Mouse (Mus musculus): ENCODE data around the gene Mllt3. TPM values are rescaled to one million over a fixed set of nuclear protein-coding genes. Genes with fewer than 3 reads are reported as not detected.

The Mllt3 gene
- polyA plus RNA-seq, 1 experiment from 2014 or later, result 67.6 TPM

DNA sequence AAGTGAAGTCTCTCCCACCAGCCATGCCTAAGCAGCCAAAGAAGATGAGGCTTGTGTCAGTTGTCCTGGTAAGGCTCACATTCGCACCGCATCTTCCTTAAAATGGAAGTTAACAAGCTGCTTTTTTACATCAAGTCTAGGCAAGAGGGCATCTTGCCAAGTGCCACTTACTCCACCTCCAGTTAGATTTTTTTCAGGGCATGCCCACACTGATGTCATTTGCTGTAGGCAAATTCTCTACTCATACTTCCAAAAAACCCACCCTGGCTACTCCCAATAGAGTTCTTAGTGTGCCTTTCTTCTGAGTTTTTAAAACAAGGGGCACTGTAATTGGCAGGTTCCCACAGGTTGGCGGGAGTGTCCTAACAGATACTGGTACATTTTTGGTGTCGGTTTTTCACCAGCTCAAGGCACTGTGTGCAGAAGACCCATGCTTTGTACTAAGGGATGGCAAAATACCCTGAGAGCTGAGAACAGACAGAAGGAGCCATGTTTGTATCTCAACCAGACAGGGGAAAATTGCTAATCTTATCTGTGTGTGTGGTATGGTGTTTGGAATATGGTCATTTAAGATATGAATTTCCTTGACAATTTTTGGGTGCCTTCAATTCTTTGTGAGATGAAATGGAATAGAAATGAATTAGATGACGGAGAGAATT, 282.2 kb downstream of the Mllt3 start:
- 82% methylated on average over 5 of the region's 5 CpGs for WGBS (ENCODE audit: insufficient replicate concordance)
- no peaks in the 10 kb centered on the region for H3K36me3 ChIP-seq (ENCODE audit: control insufficient read depth, insufficient read depth, low read length)
- H3K4me2 ChIP-seq, result no peak overlapping the region
- no peak overlapping the region for H3K9ac ChIP-seq (ENCODE audit: low read depth, low read length)
- H3K27me3 ChIP-seq (ENCODE audit: control insufficient read depth, insufficient read depth, low read length), result no peaks in the 10 kb centered on the region
- no peaks in the 10 kb centered on the region for H3K4me1 ChIP-seq (ENCODE audit: control insufficient read depth, insufficient read depth, low read length)
- no peak overlapping the region for H3K4me3 ChIP-seq (ENCODE audit: low read depth, low read length)
- no peak for ATAC-seq (replicated peaks; ENCODE audit: insufficient number of reproducible peaks, low FRiP score, low TSS enrichment)
- H3K27ac ChIP-seq (ENCODE audit: low read depth, low read length), result no peak overlapping the region
- H3K9me3 ChIP-seq (replicated peaks; ENCODE audit: control insufficient read depth, low read length), result no peaks in the 10 kb centered on the region

DNA sequence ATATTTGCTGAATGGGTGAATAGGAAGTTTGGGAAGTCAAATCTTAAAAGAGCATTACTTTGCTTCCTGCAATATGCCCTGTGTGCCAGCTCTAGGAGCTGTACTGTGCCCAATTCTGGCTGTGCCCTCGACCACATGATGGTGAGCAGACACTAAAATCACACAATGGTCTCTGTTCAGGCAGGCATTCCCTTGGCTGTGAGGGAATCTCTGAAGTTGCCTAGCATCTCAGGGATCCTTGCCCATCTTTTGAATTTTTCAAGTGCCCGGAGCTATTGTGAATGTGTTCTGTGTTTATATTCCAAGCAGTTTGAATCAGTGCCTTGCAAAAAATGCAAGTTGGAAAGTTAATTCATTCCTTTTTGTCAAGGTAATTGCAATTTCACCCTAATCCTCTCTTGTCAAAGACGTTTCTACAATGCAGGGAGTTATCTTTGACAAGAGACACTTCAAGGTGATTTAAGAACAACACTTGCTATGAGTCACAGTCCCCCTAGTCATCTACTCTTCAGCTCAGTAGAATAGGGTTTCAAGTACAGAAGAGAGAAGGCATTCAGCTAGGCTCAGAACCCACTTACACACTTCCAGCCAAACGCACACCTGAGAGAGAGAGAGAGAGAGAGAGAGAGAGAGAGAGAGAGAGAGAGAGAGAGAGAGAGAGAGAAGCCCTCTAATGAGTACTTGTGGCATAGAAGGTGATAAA, 283.5 kb downstream of the Mllt3 start:
- no peak overlapping the region for H3K4me2 ChIP-seq
- no peaks in the 10 kb centered on the region for H3K27me3 ChIP-seq (ENCODE audit: control insufficient read depth, insufficient read depth, low read length)
- no peak for ATAC-seq (replicated peaks; ENCODE audit: insufficient number of reproducible peaks, low FRiP score, low TSS enrichment)
- 46% methylated on average over 4 of the region's 4 CpGs for WGBS (ENCODE audit: insufficient replicate concordance)
- no peak overlapping the region for H3K9ac ChIP-seq (ENCODE audit: low read depth, low read length)
- no peak overlapping the region for H3K27ac ChIP-seq (ENCODE audit: low read depth, low read length)
- H3K4me1 ChIP-seq (ENCODE audit: control insufficient read depth, insufficient read depth, low read length), result no peaks in the 10 kb centered on the region
- H3K36me3 ChIP-seq (ENCODE audit: control insufficient read depth, insufficient read depth, low read length), result no peaks in the 10 kb centered on the region
- H3K9me3 ChIP-seq (replicated peaks; ENCODE audit: control insufficient read depth, low read length), result no peaks in the 10 kb centered on the region
- no peak overlapping the region for H3K4me3 ChIP-seq (ENCODE audit: low read depth, low read length)

DNA sequence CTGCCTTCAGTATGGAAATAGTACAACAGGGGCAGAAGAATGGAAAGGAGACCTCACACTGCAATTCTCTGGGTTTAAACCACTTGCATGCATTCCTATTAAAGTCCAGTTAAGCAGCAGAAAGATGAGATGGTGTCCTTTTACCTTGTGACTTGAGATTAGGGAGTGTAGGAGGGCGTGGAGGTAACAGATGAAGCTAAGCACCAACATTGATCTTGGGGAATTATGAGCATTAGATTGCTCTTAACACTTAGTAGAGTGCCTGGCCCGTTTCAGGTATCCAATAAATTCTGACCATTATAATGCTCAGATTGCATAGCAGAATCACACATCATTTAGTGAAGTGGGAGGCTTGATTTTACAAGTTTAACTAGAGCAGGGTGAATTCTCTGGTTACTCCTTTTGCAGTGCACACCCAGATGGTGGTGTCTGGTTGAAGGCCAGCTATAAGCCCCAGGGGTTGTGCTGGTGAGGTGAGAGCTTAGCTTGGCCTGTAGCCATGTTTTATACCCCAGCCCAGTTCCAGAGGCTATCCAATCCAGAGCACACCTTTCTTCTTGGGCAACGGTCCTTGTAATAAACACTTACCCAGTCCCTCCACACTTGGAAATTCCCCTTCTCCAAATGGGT, 288.0 kb downstream of the Mllt3 start:
- H3K9ac ChIP-seq (ENCODE audit: low read depth, low read length), result no peak overlapping the region
- no peak overlapping the region for H3K27ac ChIP-seq (ENCODE audit: low read depth, low read length)
- H3K36me3 ChIP-seq (ENCODE audit: control insufficient read depth, insufficient read depth, low read length), result no peaks in the 10 kb centered on the region
- H3K27me3 ChIP-seq (ENCODE audit: control insufficient read depth, insufficient read depth, low read length), result no peaks in the 10 kb centered on the region
- no peaks in the 10 kb centered on the region for H3K4me1 ChIP-seq (ENCODE audit: control insufficient read depth, insufficient read depth, low read length)
- H3K9me3 ChIP-seq (replicated peaks; ENCODE audit: control insufficient read depth, low read length), result no peaks in the 10 kb centered on the region
- 81% methylated on average over 3 of the region's 3 CpGs for WGBS (ENCODE audit: insufficient replicate concordance)
- H3K4me3 ChIP-seq (ENCODE audit: low read depth, low read length), result no peak overlapping the region
- no peak for ATAC-seq (replicated peaks; ENCODE audit: insufficient number of reproducible peaks, low FRiP score, low TSS enrichment)
- H3K4me2 ChIP-seq, result no peak overlapping the region

DNA sequence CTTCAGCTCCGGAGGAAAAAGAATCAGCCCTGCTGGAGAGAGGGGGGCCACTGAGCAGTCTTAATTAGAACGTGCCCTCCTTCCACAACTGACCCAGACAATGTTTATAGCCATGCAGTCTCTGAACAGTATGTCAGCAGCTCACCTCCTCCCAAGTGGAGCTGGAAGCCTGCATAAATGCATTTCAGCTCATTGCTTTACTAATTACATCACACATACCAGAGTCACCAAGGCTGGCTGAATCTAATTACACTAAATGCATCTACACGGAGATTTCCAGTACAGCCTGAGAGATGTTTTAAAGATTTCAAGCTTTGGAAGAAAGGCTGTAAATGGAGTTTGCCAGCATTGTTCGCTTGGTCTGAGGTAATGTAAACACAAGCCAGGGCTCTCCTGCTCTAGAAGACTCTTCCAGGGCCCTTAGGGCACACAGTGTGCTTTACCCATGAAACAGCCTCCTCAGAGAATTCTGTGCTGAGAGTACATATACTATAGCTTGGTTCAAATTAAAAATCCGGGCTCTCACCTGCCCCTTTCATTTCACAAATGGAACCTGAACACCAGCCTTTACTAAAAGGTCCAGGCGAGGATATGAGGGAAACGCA, 293.5 kb downstream of the Mllt3 start:
- H3K9me3 ChIP-seq (replicated peaks; ENCODE audit: control insufficient read depth, low read length), result no peaks in the 10 kb centered on the region
- no peak overlapping the region for H3K4me2 ChIP-seq
- no peaks in the 10 kb centered on the region for H3K27me3 ChIP-seq (ENCODE audit: control insufficient read depth, insufficient read depth, low read length)
- no peak overlapping the region for H3K9ac ChIP-seq (ENCODE audit: low read depth, low read length)
- H3K27ac ChIP-seq (ENCODE audit: low read depth, low read length), result no peak overlapping the region
- no peak for ATAC-seq (replicated peaks; ENCODE audit: insufficient number of reproducible peaks, low FRiP score, low TSS enrichment)
- WGBS (ENCODE audit: insufficient replicate concordance), result 69% methylated on average over 7 of the region's 7 CpGs
- no peak overlapping the region for H3K4me3 ChIP-seq (ENCODE audit: low read depth, low read length)
- H3K4me1 ChIP-seq (ENCODE audit: control insufficient read depth, insufficient read depth, low read length), result no peaks in the 10 kb centered on the region
- no peaks in the 10 kb centered on the region for H3K36me3 ChIP-seq (ENCODE audit: control insufficient read depth, insufficient read depth, low read length)

DNA sequence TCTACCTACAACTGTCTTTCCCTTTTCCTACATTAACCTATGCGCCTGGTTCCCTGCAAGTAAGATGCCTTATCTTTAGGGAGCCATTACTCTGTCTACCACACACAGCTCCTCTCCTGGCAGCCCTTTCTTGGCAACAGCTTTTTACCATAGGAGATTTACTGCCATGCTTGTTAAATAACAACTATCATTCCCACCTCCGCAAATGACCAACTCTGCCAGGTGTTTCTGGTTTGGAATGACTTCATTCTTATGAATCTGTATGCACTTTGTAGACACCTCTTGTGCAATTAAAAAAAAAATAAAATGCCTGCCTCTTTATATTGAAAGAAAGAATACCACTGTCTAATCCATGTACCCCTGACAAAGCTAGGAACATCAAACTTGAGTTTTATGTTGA, 294.1 kb downstream of the Mllt3 start:
- no peak overlapping the region for H3K4me2 ChIP-seq
- ATAC-seq (replicated peaks; ENCODE audit: insufficient number of reproducible peaks, low FRiP score, low TSS enrichment), result no peak
- 82% methylated on average over 2 of the region's 2 CpGs for WGBS (ENCODE audit: insufficient replicate concordance)
- no peaks in the 10 kb centered on the region for H3K36me3 ChIP-seq (ENCODE audit: control insufficient read depth, insufficient read depth, low read length)
- no peak overlapping the region for H3K4me3 ChIP-seq (ENCODE audit: low read depth, low read length)
- H3K9ac ChIP-seq (ENCODE audit: low read depth, low read length), result no peak overlapping the region
- no peaks in the 10 kb centered on the region for H3K27me3 ChIP-seq (ENCODE audit: control insufficient read depth, insufficient read depth, low read length)
- no peaks in the 10 kb centered on the region for H3K9me3 ChIP-seq (replicated peaks; ENCODE audit: control insufficient read depth, low read length)
- no peak overlapping the region for H3K27ac ChIP-seq (ENCODE audit: low read depth, low read length)
- no peaks in the 10 kb centered on the region for H3K4me1 ChIP-seq (ENCODE audit: control insufficient read depth, insufficient read depth, low read length)

DNA sequence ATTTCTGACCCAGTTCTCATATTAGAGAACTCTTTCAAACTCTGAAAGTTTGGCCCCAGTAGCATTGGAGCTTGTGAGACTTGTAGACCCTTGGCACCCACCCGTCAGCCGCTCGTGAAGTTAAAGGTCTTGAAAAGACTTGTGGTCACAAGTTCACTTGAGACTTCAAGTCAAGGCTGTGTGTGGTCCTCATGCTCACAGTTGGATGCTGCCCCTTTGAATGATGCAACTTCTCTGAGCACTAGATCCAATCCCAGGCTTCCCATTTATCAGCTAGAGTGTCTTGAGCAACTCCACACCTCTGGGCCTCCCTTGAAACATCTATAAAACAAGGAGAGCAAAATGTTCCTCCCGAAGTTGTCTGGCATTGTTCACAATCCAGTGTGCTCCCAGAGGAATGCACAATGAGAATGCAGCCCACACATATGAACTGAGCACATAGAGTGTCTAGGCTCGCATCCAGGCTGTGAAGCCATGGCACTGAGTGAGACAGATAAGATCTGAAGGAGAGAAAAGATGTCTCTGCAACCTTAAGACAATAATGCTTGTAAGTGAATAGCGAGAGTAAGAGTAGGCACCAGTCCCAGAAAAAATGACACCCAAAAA, 295.9 kb downstream of the Mllt3 start:
- H3K4me1 ChIP-seq (ENCODE audit: control insufficient read depth, insufficient read depth, low read length), result no peaks in the 10 kb centered on the region
- 82% methylated on average over 6 of the region's 6 CpGs for WGBS (ENCODE audit: insufficient replicate concordance)
- no peak overlapping the region for H3K4me2 ChIP-seq
- H3K9me3 ChIP-seq (replicated peaks; ENCODE audit: control insufficient read depth, low read length), result no peaks in the 10 kb centered on the region
- H3K4me3 ChIP-seq (ENCODE audit: low read depth, low read length), result no peak overlapping the region
- ATAC-seq (replicated peaks; ENCODE audit: insufficient number of reproducible peaks, low FRiP score, low TSS enrichment), result no peak
- H3K9ac ChIP-seq (ENCODE audit: low read depth, low read length), result no peak overlapping the region
- H3K27ac ChIP-seq (ENCODE audit: low read depth, low read length), result no peak overlapping the region
- no peaks in the 10 kb centered on the region for H3K36me3 ChIP-seq (ENCODE audit: control insufficient read depth, insufficient read depth, low read length)
- no peaks in the 10 kb centered on the region for H3K27me3 ChIP-seq (ENCODE audit: control insufficient read depth, insufficient read depth, low read length)

DNA sequence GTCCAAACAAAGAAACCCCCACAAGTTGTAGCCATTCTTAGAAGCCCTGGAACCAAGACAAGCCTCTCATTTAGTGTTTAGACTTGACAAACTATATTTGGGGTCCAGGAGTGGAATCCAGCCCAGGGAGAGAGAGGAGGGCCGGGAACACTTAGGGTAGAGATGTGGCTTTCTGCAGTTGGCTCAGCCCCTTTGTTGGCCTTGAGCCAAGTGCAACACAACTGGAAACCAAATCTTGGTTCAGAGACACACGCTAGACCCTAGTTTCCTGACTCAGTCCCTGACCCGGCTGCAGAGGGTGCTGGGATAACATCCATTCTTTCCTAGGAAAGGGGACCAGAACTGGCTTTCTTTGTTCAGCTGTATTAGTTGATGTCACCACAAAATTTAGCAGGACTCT, 296.4 kb downstream of the Mllt3 start:
- H3K36me3 ChIP-seq (ENCODE audit: control insufficient read depth, insufficient read depth, low read length), result no peaks in the 10 kb centered on the region
- no peak overlapping the region for H3K27ac ChIP-seq (ENCODE audit: low read depth, low read length)
- no peak overlapping the region for H3K9ac ChIP-seq (ENCODE audit: low read depth, low read length)
- no peak for ATAC-seq (replicated peaks; ENCODE audit: insufficient number of reproducible peaks, low FRiP score, low TSS enrichment)
- H3K4me3 ChIP-seq (ENCODE audit: low read depth, low read length), result no peak overlapping the region
- no peaks in the 10 kb centered on the region for H3K9me3 ChIP-seq (replicated peaks; ENCODE audit: control insufficient read depth, low read length)
- no peaks in the 10 kb centered on the region for H3K27me3 ChIP-seq (ENCODE audit: control insufficient read depth, insufficient read depth, low read length)
- H3K4me2 ChIP-seq, result no peak overlapping the region
- no peaks in the 10 kb centered on the region for H3K4me1 ChIP-seq (ENCODE audit: control insufficient read depth, insufficient read depth, low read length)
- WGBS (ENCODE audit: insufficient replicate concordance), result 52% methylated on average over 3 of the region's 3 CpGs

DNA sequence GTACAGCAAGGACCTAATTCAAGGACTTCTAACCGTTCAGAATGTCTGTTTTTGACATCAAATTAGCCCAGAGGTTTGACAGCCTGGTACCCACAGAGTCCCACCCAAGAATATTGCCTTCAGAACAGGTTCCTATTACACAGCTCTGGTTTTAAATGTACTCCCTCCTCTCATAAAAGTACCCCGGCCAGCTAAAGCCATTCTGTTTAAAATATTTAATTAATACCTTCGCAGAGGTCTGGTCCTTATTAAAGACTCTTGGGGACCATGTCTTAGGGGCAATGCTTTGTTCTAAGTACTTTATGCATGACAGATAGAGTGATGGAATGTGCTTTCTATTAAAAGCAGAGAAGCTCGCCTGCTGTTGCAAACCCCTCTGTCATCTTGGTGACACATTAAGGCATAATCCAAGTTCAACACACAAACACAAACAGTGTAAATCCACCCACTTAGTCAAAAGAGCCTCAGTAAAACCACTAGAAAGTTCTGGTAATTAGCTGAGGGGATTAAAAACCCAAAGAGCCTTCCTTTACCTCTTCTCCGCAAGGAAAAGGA, 302.0 kb downstream of the Mllt3 start:
- Histone ChIP-seq H3K4me1 (ENCODE audit: control insufficient read depth, insufficient read depth, low read length) (no peaks in the 10 kb centered on the region), H3K4me3 (ENCODE audit: low read depth, low read length) (no peak overlapping the region), H3K36me3 (ENCODE audit: control insufficient read depth, insufficient read depth, low read length) (no peaks in the 10 kb centered on the region), H3K9ac (ENCODE audit: low read depth, low read length) (no peak overlapping the region), H3K27me3 (ENCODE audit: control insufficient read depth, insufficient read depth, low read length) (no peaks in the 10 kb centered on the region), H3K4me2 (no peak overlapping the region), H3K9me3 (replicated peaks; ENCODE audit: control insufficient read depth, low read length) (no peaks in the 10 kb centered on the region), H3K27ac (ENCODE audit: low read depth, low read length) (no peak overlapping the region)
- no peak for ATAC-seq (replicated peaks; ENCODE audit: insufficient number of reproducible peaks, low FRiP score, low TSS enrichment)
- WGBS (ENCODE audit: insufficient replicate concordance), result 65% methylated on average over 5 of the region's 5 CpGs
